Mouse (Mus musculus): Measurements from ENCODE around the gene Gm3646.

DNA sequence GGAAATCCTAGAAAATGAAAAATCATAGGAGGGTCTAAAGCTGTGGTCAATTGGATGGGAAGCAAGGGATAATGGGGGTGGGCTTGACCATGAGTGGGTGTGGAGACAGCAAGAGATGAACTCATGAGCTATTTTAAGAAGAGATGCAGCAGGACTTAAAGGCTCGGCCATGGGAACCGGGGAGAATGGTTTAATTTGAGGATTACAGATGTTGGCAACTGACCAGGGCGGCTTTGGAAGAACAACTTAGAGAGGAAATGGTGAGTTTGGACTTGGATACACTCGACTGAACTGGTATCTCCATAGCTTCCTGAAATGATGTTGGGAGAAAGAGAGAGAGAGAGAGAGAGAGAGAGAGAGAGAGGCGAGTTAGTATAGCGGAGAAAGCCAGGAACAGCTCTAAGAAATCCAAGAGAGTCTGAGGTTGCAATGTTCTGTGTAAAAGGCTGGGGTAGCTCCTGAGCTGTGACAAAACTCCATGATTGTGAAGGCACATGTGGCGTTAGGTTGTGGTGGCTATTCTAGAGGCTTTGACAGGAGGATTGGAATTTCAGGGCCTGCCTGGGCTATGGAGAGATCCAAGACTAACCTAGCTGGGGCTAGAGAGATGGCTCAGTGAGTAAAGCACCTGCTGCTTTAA is 39.2 kb downstream of the Gm3646 start:
- peak; percentile 31 for TF ChIP-seq CTCF (IDR thresholded peaks at IDR 0.05; ENCODE audit: low read depth)
- TF ChIP-seq EP300 (IDR thresholded peaks at IDR 0.05; ENCODE audit: low read depth), result no peak

All from liver, postnatal 0 days (tissue).